Mouse (Mus musculus) erythroblast, embryonic 14.5 days (primary cell): ENCODE data around the gene Hnrnpd.

ENCODE experiments used
- GATA1 ChIP-seq: IDR thresholded peaks from 2 replicates; pipeline ENCODE4 v1.6.1; 2012; ENCODE audit warnings: low read length, inconsistent platforms, mixed read lengths
- TAL1 ChIP-seq: IDR thresholded peaks from 3 replicates; pipeline ENCODE4 v1.6.1; 2012; ENCODE audit warnings: low read length, inconsistent platforms, mixed read lengths

GRCm38 (mm10) chr5:99941273-99941672 lies 37.5 kb downstream of the Hnrnpd start:
- TF ChIP-seq GATA1: no peak
- TF ChIP-seq TAL1: no peak
